Mouse (Mus musculus) neural tube, embryonic 15.5 days (tissue): ENCODE measurements around the gene Il4i1. TPM values are rescaled to one million over a fixed set of nuclear protein-coding genes. Genes with fewer than 3 reads are reported as not detected.
A peak's percentile ranks its signal among the peaks of the same experiment; 100 is the strongest.

Experiments used
- ATAC-seq: fragments of 200-750 bp; cut with Nextera tagmentation; 2 replicates; pipeline ENCODE4 v1.8.0; 2017; ENCODE audit warnings: mild to moderate bottlenecking, moderate TSS enrichment, moderate library complexity; ENCODE audit not compliant: low FRiP score
- H3K27ac ChIP-seq: fragments of 300-500 bp; sonication (generic); replicated peaks from 2 replicates; pipeline ENCODE4 v1.5.1; 2015; ENCODE audit warnings: mild to moderate bottlenecking, inconsistent platforms
- H3K27me3 ChIP-seq: fragments of 300-500 bp; sonication (generic); replicated peaks from 2 replicates; pipeline ENCODE4 v1.6.1; 2015; ENCODE audit warnings: inconsistent platforms
- H3K36me3 ChIP-seq: fragments of 300-500 bp; sonication (generic); 2 replicates; pipeline ENCODE4 v1.6.1; 2015; ENCODE audit warnings: inconsistent platforms
- H3K4me1 ChIP-seq: fragments of 300-500 bp; sonication (generic); 2 replicates; pipeline ENCODE4 v1.6.1; 2015; ENCODE audit warnings: inconsistent platforms
- H3K4me2 ChIP-seq: fragments of 300-500 bp; sonication (generic); 2 replicates; pipeline ENCODE4 v1.6.1; 2015; ENCODE audit warnings: inconsistent platforms, mild to moderate bottlenecking, moderate library complexity
- H3K4me3 ChIP-seq: fragments of 300-500 bp; sonication (generic); replicated peaks from 2 replicates; pipeline ENCODE4 v1.5.1; 2015; ENCODE audit warnings: mild to moderate bottlenecking, inconsistent platforms
- H3K9ac ChIP-seq: fragments of 300-500 bp; sonication (generic); replicated peaks from 2 replicates; pipeline ENCODE4 v1.6.1; 2015; ENCODE audit warnings: mild to moderate bottlenecking, inconsistent platforms
- H3K9me3 ChIP-seq: fragments of 300-500 bp; sonication (generic); replicated peaks from 2 replicates; pipeline ENCODE4 v1.6.1; 2016; ENCODE audit warnings: inconsistent platforms
- WGBS: fragments of 180-500 bp; shearing (Covaris S2); methylation state at CpG from one replicate; pipeline ENCODE4 v1.1.7; 2015; ENCODE audit warnings: mixed read lengths; 5-methylcytosine and 5-hydroxymethylcytosine counted together
- polyA plus RNA-seq: library from polyadenylated mRNA; unstranded; fragments of >200 nt; fragmentation: Nextera tagmentation; extraction: Ambion mirVana; gene quantifications from 2 replicates; pipeline ENCODE4 v1.2.1, GENCODE M21; 2015

The Il4i1 gene
- polyA plus RNA-seq, 1 experiment from 2014 or later, result 0.78 TPM

GRCm38 (mm10) chr7:44850789-44851624 lies 34.8 kb downstream of the Il4i1 start:
- peak overlapping the region; percentile 100 for H3K27ac ChIP-seq
- peak overlapping the region; percentile 82 for H3K4me3 ChIP-seq
- H3K4me1 ChIP-seq, result peaks cover 70% of the 10 kb centered on the region

GRCm38 (mm10) chr7:44851625-44852234 lies 35.5 kb downstream of the Il4i1 start:
- WGBS, result 93% methylated on average over 12 of the region's 12 CpGs
- Histone ChIP-seq H3K27me3 (no peaks in the 10 kb centered on the region), H3K4me1 (peaks cover 73% of the 10 kb centered on the region), H3K9me3 (no peaks in the 10 kb centered on the region), H3K4me2 (0 out of 2 replicates have a peak overlapping the region, but pooled peaks have one; percentile 75), H3K9ac (no peak overlapping the region; the same call in 1 of the 2 replicates), H3K4me3 (no peak overlapping the region), H3K27ac (no peak overlapping the region), H3K36me3 (peaks cover 12% of the 10 kb centered on the region)
- no peak for ATAC-seq

More at GRCm38 (mm10) chr7:44850789-44851624, 34.8 kb downstream of the Il4i1 start:
- no peaks in the 10 kb centered on the region for H3K9me3 ChIP-seq
- no peak for ATAC-seq
- H3K4me2 ChIP-seq, result peak overlapping the region; percentile 75
- 84% methylated on average over 8 of the region's 8 CpGs for WGBS
- peak overlapping the region; percentile 80 for H3K9ac ChIP-seq
- H3K36me3 ChIP-seq, result peaks cover 19% of the 10 kb centered on the region
- H3K27me3 ChIP-seq, result no peaks in the 10 kb centered on the region

- no peak overlapping the region; the same call in 1 of the 2 replicates for H3K4me3 ChIP-seq
- H3K9ac ChIP-seq, result no peak overlapping the region
- H3K9me3 ChIP-seq, result no peaks in the 10 kb centered on the region
- H3K4me1 ChIP-seq, result peaks cover 69% of the 10 kb centered on the region
- WGBS, result 93% methylated on average over 36 of the region's 36 CpGs
- no peak overlapping the region for H3K4me2 ChIP-seq
- no peak overlapping the region for H3K27ac ChIP-seq
- H3K36me3 ChIP-seq, result peaks cover 10% of the 10 kb centered on the region; the same call in 1 of the 2 replicates
- H3K27me3 ChIP-seq, result no peaks in the 10 kb centered on the region
- ATAC-seq, result no peak
Measured at GRCm38 (mm10) chr7:44852259-44853027, 36.3 kb downstream of the Il4i1 start.

GRCm38 (mm10) chr7:44853065-44853464 lies 36.9 kb downstream of the Il4i1 start:
- H3K9ac ChIP-seq, result no peak overlapping the region
- WGBS, result 92% methylated on average over 2 of the region's 2 CpGs
- H3K4me2 ChIP-seq, result 0 out of 2 replicates have a peak overlapping the region, but pooled peaks have one; percentile 70

GRCm38 (mm10) chr7:44853596-44854355 lies 37.6 kb downstream of the Il4i1 start:
- no peaks in the 10 kb centered on the region for H3K9me3 ChIP-seq
- H3K27me3 ChIP-seq, result no peaks in the 10 kb centered on the region
- ATAC-seq, result no peak
- peaks cover 74% of the 10 kb centered on the region for H3K4me1 ChIP-seq
- WGBS, result 31% methylated on average over 26 of the region's 26 CpGs
- peak overlapping the region; percentile 58 for H3K9ac ChIP-seq
- H3K4me3 ChIP-seq, result peak overlapping the region; percentile 45
- H3K36me3 ChIP-seq, result peaks cover 10% of the 10 kb centered on the region; the same call in 1 of the 2 replicates
- peak overlapping the region; percentile 70 for H3K4me2 ChIP-seq
- peak overlapping the region; percentile 91 for H3K27ac ChIP-seq

More at GRCm38 (mm10) chr7:44853065-44853464, 36.9 kb downstream of the Il4i1 start:
- H3K4me3 ChIP-seq, result no peak overlapping the region
- no peak overlapping the region for H3K27ac ChIP-seq
- no peaks in the 10 kb centered on the region for H3K27me3 ChIP-seq
- no peak for ATAC-seq
- H3K9me3 ChIP-seq, result no peaks in the 10 kb centered on the region
- peaks cover 68% of the 10 kb centered on the region for H3K4me1 ChIP-seq
- H3K36me3 ChIP-seq, result peaks cover 10% of the 10 kb centered on the region; the same call in 1 of the 2 replicates

- H3K27me3 ChIP-seq, result no peaks in the 10 kb centered on the region
- no peaks in the 10 kb centered on the region for H3K9me3 ChIP-seq
- H3K4me3 ChIP-seq, result peak overlapping the region; percentile 45
- peak overlapping the region; percentile 70 for H3K4me2 ChIP-seq
- ATAC-seq, result no peak
- H3K9ac ChIP-seq, result peak overlapping the region; percentile 58
- WGBS, result 2% methylated on average over 45 of the region's 45 CpGs
- H3K36me3 ChIP-seq, result peaks cover 10% of the 10 kb centered on the region; the same call in 1 of the 2 replicates
- H3K4me1 ChIP-seq, result peaks cover 79% of the 10 kb centered on the region
- H3K27ac ChIP-seq, result peak overlapping the region; percentile 91
Measured at GRCm38 (mm10) chr7:44854356-44855031, 38.3 kb downstream of the Il4i1 start.

GRCm38 (mm10) chr7:44855036-44855435 lies 38.8 kb downstream of the Il4i1 start:
- WGBS, result 32% methylated on average over 10 of the region's 10 CpGs
- Histone ChIP-seq H3K27me3 (no peaks in the 10 kb centered on the region), H3K4me3 (peak overlapping the region; percentile 45), H3K4me1 (peaks cover 84% of the 10 kb centered on the region), H3K9me3 (no peaks in the 10 kb centered on the region), H3K36me3 (peaks cover 10% of the 10 kb centered on the region; the same call in 1 of the 2 replicates), H3K27ac (peak overlapping the region; percentile 91), H3K9ac (peak overlapping the region; percentile 58), H3K4me2 (peak overlapping the region; percentile 70)
- ATAC-seq, result no peak

- H3K36me3 ChIP-seq, result peaks cover 11% of the 10 kb centered on the region
- H3K4me1 ChIP-seq, result peaks cover 85% of the 10 kb centered on the region
- H3K27ac ChIP-seq, result peak overlapping the region; percentile 95
- H3K4me2 ChIP-seq, result peak overlapping the region; percentile 91
- H3K9me3 ChIP-seq, result no peaks in the 10 kb centered on the region
- H3K4me3 ChIP-seq, result peak overlapping the region; percentile 81
- H3K9ac ChIP-seq, result 0 out of 2 replicates have a peak overlapping the region, but pooled peaks have one; percentile 93
- 68% methylated on average over 9 of the region's 9 CpGs for WGBS
- no peak for ATAC-seq
- no peaks in the 10 kb centered on the region for H3K27me3 ChIP-seq
Measured at GRCm38 (mm10) chr7:44856265-44856916, 40.2 kb downstream of the Il4i1 start.

- under 1% methylated on average over 32 of the region's 32 CpGs for WGBS
- peak; percentile 64 for ATAC-seq
Measured at GRCm38 (mm10) chr7:44857042-44857552, 40.9 kb downstream of the Il4i1 start, which contains the start of gene Pnkp. TSS of gene Pnkp (plus strand) at chr7:44857139.

More at GRCm38 (mm10) chr7:44857042-44857552, 40.9 kb downstream of the Il4i1 start, which contains the start of gene Pnkp:
- H3K27me3 ChIP-seq, result no peaks in the 10 kb centered on the region
- H3K36me3 ChIP-seq, result peaks cover 18% of the 10 kb centered on the region
- peak within 1 kb of the TSS; percentile 81 for H3K4me3 ChIP-seq
- H3K9ac ChIP-seq, result peak within 1 kb of the TSS; percentile 93
- no peaks in the 10 kb centered on the region for H3K9me3 ChIP-seq
- peak within 1 kb of the TSS; percentile 91 for H3K4me2 ChIP-seq
- peaks cover 81% of the 10 kb centered on the region for H3K4me1 ChIP-seq
- peak within 1 kb of the TSS; percentile 95 for H3K27ac ChIP-seq
